ENCODE assay signal across 23 mouse cellular contexts in the genomic region with DNA sequence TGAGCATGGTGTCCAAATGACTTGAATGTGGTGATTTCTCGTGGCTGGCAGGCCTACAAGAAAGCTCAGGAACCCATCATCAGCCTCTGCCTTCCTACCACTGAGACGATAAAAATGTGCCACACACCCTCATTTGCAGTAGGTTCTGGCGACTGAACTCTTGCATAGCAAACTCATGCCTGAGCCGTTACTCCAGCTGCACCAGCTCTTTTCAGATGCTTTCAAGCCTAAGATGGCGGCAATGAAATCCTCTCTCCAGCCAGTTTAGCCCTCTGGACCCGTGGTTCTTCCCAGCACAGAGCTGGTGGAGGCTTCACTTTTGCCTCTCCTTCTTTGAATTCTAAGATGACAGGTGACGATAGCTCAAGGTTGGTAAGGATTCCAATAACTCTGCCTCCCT. TPM values are rescaled to one million over a fixed set of nuclear protein-coding genes. Genes with fewer than 3 reads are reported as not detected.
A peak's percentile ranks its signal among the peaks of the same experiment; 100 is the strongest.
DNase-seq lines count a peak whose midpoint lies in the region; ATAC-seq and TF ChIP-seq lines count a peak whose summit lies in the region.
"Had no signal": no experiment of that assay in that cellular context is flagged by ENCODE, and none has a peak within 500 bp of the region (broad histone marks: within the 10 kb centered on the region; RNA-seq: fewer than 3 reads in every experiment).

No protein-coding gene starts in this region.

- H3K4me1 ChIP-seq in heart, postnatal 0 days (ENCODE audit: control insufficient read depth, insufficient read depth) = no peaks in the 10 kb centered on the region
- peaks cover 10% of the 10 kb centered on the region for H3K4me1 ChIP-seq in thymus, adult 2 months (replicated peaks; ENCODE audit: control insufficient read depth, insufficient read depth, low read length)
- H3K4me1 ChIP-seq: embryonic facial prominence, embryonic 10.5 days; forebrain, embryonic 13.5 days; hindbrain, embryonic 12.5 days had no signal

- peak overlapping the region; percentile 12; the same call in 1 of the 2 replicates for H3K4me3 ChIP-seq in heart, postnatal 0 days (ENCODE audit: low read depth, low read length)
- H3K4me3 ChIP-seq in thymus, adult 2 months (ENCODE audit: control insufficient read depth, insufficient read depth, low read length) = peak overlapping the region; percentile 73
- H3K4me3 ChIP-seq: embryonic facial prominence, embryonic 10.5 days; forebrain, embryonic 13.5 days; heart, embryonic 10.5 days; hindbrain, embryonic 12.5 days had no signal

- TF ChIP-seq EP300 in heart, postnatal 0 days (IDR thresholded peaks at IDR 0.05; ENCODE audit: low read depth) = no peak

- H3K4me2 ChIP-seq in heart, postnatal 0 days (ENCODE audit: low read depth, low read length) = no peak overlapping the region; the same call in 1 of the 2 replicates
- H3K4me2 ChIP-seq: forebrain, embryonic 13.5 days; hindbrain, embryonic 12.5 days had no signal

- no peak for TF ChIP-seq POLR2A in thymus, adult 2 months (IDR thresholded peaks at IDR 0.05; ENCODE audit: control insufficient read depth, extremely low read depth, insufficient read depth, low read length, poor library complexity)

- ATAC-seq in heart, postnatal 0 days (ENCODE audit: insufficient read depth, low read depth) = no peak
- ATAC-seq: forebrain, embryonic 13.5 days; forebrain, postnatal 0 days; hindbrain, embryonic 16.5 days had no signal

- no peaks in the 10 kb centered on the region for H3K36me3 ChIP-seq in heart, postnatal 0 days (replicated peaks; ENCODE audit: control insufficient read depth, insufficient read depth, low read length)
- H3K36me3 ChIP-seq in thymus, adult 2 months (ENCODE audit: control insufficient read depth, insufficient read depth, low read length) = peaks cover 14% of the 10 kb centered on the region
- H3K36me3 ChIP-seq: embryonic facial prominence, embryonic 10.5 days; heart, embryonic 10.5 days; hindbrain, embryonic 12.5 days had no signal

- intact Hi-C loops in heart, postnatal 14 days (cut with DNase I) = no loop called here

- WGBS in heart, postnatal 0 days = 67% methylated on average over 7 of the region's 7 CpGs
- 8% methylated on average over 7 of the region's 7 CpGs for WGBS in thymus, adult 2 months

- no peak overlapping the region for H3K27ac ChIP-seq in heart, postnatal 0 days (ENCODE audit: low read depth)
- H3K27ac ChIP-seq in thymus, adult 2 months (ENCODE audit: control insufficient read depth, insufficient read depth, low read length) = peak overlapping the region; percentile 95
- H3K27ac ChIP-seq: embryonic facial prominence, embryonic 10.5 days; forebrain, embryonic 13.5 days; heart, embryonic 10.5 days; hindbrain, embryonic 12.5 days had no signal

- H3K9ac ChIP-seq in heart, postnatal 0 days (replicated peaks; ENCODE audit: low read depth, low read length) = no peak overlapping the region
- H3K9ac ChIP-seq: forebrain, embryonic 13.5 days; forebrain, postnatal 0 days; hindbrain, embryonic 12.5 days had no signal

- no peak for DNase-seq in heart, postnatal 0 days (ENCODE audit: low spot score)
- DNase-seq in heart, postnatal 14 days = no peak
- DNase-seq in thymus, adult 2 months = peak; percentile 50
- DNase-seq in thymus, postnatal 14 days = peak; percentile 59
- DNase-seq in embryo, embryonic 10 days (ENCODE audit: low spot score) = no peak
- DNase-seq in ovary, postnatal 36 days (ENCODE audit: low spot score) = no peak
- no peak for DNase-seq in adrenal gland, adult 8-10 months
- DNase-seq: cerebellum, adult 11-12 months; cerebellum, adult 9-10 months; cerebellum, postnatal 25 days; forebrain, postnatal 0 days; gastrocnemius, postnatal 14 days; heart, postnatal 4 days had no signal

- no peaks in the 10 kb centered on the region for H3K27me3 ChIP-seq in heart, postnatal 0 days (ENCODE audit: control insufficient read depth, insufficient read depth, low read length)
- no peaks in the 10 kb centered on the region for H3K27me3 ChIP-seq in thymus, adult 2 months (ENCODE audit: control insufficient read depth, insufficient read depth, low read length)

- no peaks in the 10 kb centered on the region for H3K9me3 ChIP-seq in heart, postnatal 0 days (replicated peaks; ENCODE audit: control insufficient read depth, low read length)
- H3K9me3 ChIP-seq: embryonic facial prominence, embryonic 10.5 days; forebrain, embryonic 13.5 days; heart, embryonic 10.5 days; hindbrain, embryonic 12.5 days had no signal

- no peak for TF ChIP-seq CTCF in heart, postnatal 0 days (IDR thresholded peaks at IDR 0.05; ENCODE audit: low read depth)
- TF ChIP-seq CTCF in thymus, adult 2 months (IDR thresholded peaks at IDR 0.05; ENCODE audit: borderline replicate concordance, control insufficient read depth, extremely low read depth, insufficient read depth, low read length, poor library complexity) = no peak

RNA-seq across cellular contexts. Expression of a gene that starts 0.4 kb away (rescaled TPM):
- total RNA-seq in heart, postnatal 0 days (2014; rRNA removed; ENCODE audit: low replicate concordance) = 1.2 TPM in 1 of 2 replicates, not detected in the other
- polyA plus RNA-seq in heart, postnatal 0 days (2015; fragmentation: Nextera tagmentation; extraction: Ambion mirVana) = 0.11 TPM in 1 of 2 replicates, not detected in the other
- 10 to 100 TPM in 1 of 2 experiments, under 1 TPM in 1; 0.86 to 11.7 TPM for total RNA-seq in heart, postnatal 14 days (2021)
- 183 and 216 TPM in 2 replicates for polyA plus RNA-seq in thymus, adult 2 months (2012; rRNA removed)
- 1 to 10 TPM in 1 of 4 experiments, under 1 TPM in 2, not detected in 1; 0.52 to 1.3 (median 0.59) TPM for total RNA-seq in adrenal gland, adult 8-10 months (2022)
- total RNA-seq: forebrain, postnatal 0 days; gastrocnemius, adult 18-20 months had no signal
- polyA plus RNA-seq: cortical plate, adult 2 months; embryonic facial prominence, embryonic 10.5 days; forebrain, embryonic 13.5 days; forebrain, postnatal 0 days; heart, embryonic 10.5 days; hindbrain, embryonic 12.5 days; hindbrain, embryonic 16.5 days had no signal

RNA-seq across cellular contexts. Expression of a gene that starts 1.8 kb away (rescaled TPM):
- 1.9 TPM in 1 of 2 replicates, not detected in the other for total RNA-seq in heart, postnatal 0 days (2014; rRNA removed; ENCODE audit: low replicate concordance)
- polyA plus RNA-seq in heart, postnatal 0 days (2015; fragmentation: Nextera tagmentation; extraction: Ambion mirVana) = not detected in 2 replicates
- 1 to 10 TPM; 4.5 to 9.4 TPM for total RNA-seq in heart, postnatal 14 days (2021)
- 214 and 262 TPM in 2 replicates for polyA plus RNA-seq in thymus, adult 2 months (2012; rRNA removed)
- under 1 TPM in 1 of 4 experiments, not detected in 3; 0.38 TPM for total RNA-seq in adrenal gland, adult 8-10 months (2022)
- total RNA-seq: forebrain, postnatal 0 days; gastrocnemius, adult 18-20 months; MEL had no signal
- polyA plus RNA-seq: cortical plate, adult 2 months; embryonic facial prominence, embryonic 10.5 days; embryonic facial prominence, embryonic 14.5 days; forebrain, embryonic 13.5 days; forebrain, postnatal 0 days; heart, embryonic 10.5 days; heart, embryonic 14.5 days; hindbrain, embryonic 12.5 days; hindbrain, embryonic 16.5 days had no signal

RNA-seq across cellular contexts. Expression of a gene that starts 14.4 kb away (rescaled TPM):
- 10.7 and 16.8 TPM in 2 replicates for total RNA-seq in heart, postnatal 0 days (2014; rRNA removed; ENCODE audit: low replicate concordance)
- 9.8 and 9.9 TPM in 2 replicates for polyA plus RNA-seq in heart, postnatal 0 days (2015; fragmentation: Nextera tagmentation; extraction: Ambion mirVana)
- total RNA-seq in heart, postnatal 14 days (2021) = 10 to 100 TPM; 38.4 to 45.4 TPM
- polyA plus RNA-seq in thymus, adult 2 months (2012; rRNA removed) = 23.0 and 23.7 TPM in 2 replicates
- 100 to 1,000 TPM in 2 of 4 experiments, 10 to 100 TPM in 2; 85.1 to 103 (median 98.7) TPM for total RNA-seq in adrenal gland, adult 8-10 months (2022)

RNA-seq across cellular contexts. Expression of a gene that starts 29.6 kb away (rescaled TPM):
- 0.27 TPM in 1 of 2 replicates, not detected in the other for total RNA-seq in heart, postnatal 0 days (2014; rRNA removed; ENCODE audit: low replicate concordance)
- polyA plus RNA-seq in heart, postnatal 0 days (2015; fragmentation: Nextera tagmentation; extraction: Ambion mirVana) = 0.14 TPM in 1 of 2 replicates, not detected in the other
- 10 to 100 TPM in 1 of 2 experiments, 1 to 10 TPM in 1; 1.7 to 14.9 TPM for total RNA-seq in heart, postnatal 14 days (2021)
- polyA plus RNA-seq in thymus, adult 2 months (2012; rRNA removed) = 343 and 451 TPM in 2 replicates
- total RNA-seq in adrenal gland, adult 8-10 months (2022) = 1 to 10 TPM in 3 of 4 experiments, under 1 TPM in 1; 0.56 to 2.7 (median 1.7) TPM
- total RNA-seq: forebrain, postnatal 0 days; gastrocnemius, adult 18-20 months; gastrocnemius, postnatal 14 days; MEL had no signal
- polyA plus RNA-seq: cortical plate, adult 2 months; embryonic facial prominence, embryonic 10.5 days; forebrain, embryonic 13.5 days; forebrain, postnatal 0 days; heart, embryonic 10.5 days; heart, embryonic 14.5 days; hindbrain, embryonic 12.5 days had no signal

RNA-seq across cellular contexts. Expression of a gene that starts 59.3 kb away (rescaled TPM):
- 688 and 746 TPM in 2 replicates for total RNA-seq in heart, postnatal 0 days (2014; rRNA removed; ENCODE audit: low replicate concordance)
- polyA plus RNA-seq in heart, postnatal 0 days (2015; fragmentation: Nextera tagmentation; extraction: Ambion mirVana) = 2,678 and 2,844 TPM in 2 replicates
- total RNA-seq in heart, postnatal 14 days (2021) = 1,000 to 10,000 TPM; 1,504 to 1,510 TPM
- polyA plus RNA-seq in thymus, adult 2 months (2012; rRNA removed) = 159 and 250 TPM in 2 replicates
- total RNA-seq in adrenal gland, adult 8-10 months (2022) = 100 to 1,000 TPM; 346 to 533 (median 405) TPM

Comparison
In these comparisons a context has a peak if more than half of its experiments do, and no peak if none do; other contexts are left out.
1. DNase-seq: peak in thymus, adult 2 months (single experiment) and thymus, postnatal 14 days (single experiment); none in heart, postnatal 0 days (single experiment), heart, postnatal 14 days (0 of 2), embryo, embryonic 10 days (single experiment), ovary, postnatal 36 days (single experiment) and adrenal gland, adult 8-10 months (single experiment).